29 mouse cellular contexts compared by ENCODE assay signal in the genomic region with DNA sequence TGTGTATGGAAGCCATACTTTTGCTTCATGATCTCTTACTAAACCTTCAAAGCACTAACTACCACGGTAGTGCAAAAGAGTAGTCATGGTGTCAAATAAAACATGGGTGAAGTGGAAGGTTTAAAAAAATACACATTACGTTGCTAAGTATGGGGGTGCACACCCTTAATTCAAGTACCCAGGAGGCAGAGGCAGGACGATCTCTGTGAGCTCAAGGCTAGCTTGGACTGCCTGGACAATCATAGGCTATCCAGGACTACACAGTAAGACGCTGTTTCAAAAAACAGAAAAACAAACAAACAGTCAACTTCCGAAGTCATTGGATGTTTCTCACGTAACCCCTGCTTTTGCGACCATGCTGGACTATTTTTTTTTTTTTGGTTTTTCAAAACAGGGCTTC.
"Had no signal": no experiment of that assay in that cellular context is flagged by ENCODE, and none has a peak within 500 bp of the region (broad histone marks: within the 10 kb centered on the region; RNA-seq: fewer than 3 reads in every experiment).

No protein-coding gene starts in this region.

- H3K36me3 ChIP-seq: hindbrain, embryonic 10.5 days; hindbrain, embryonic 12.5 days; hindbrain, embryonic 13.5 days; hindbrain, embryonic 15.5 days; intestine, embryonic 15.5 days had no signal

- DNase-seq: heart, postnatal 14 days; heart, postnatal 36 days; heart, postnatal 4 days; kidney, adult 11 months; kidney, adult 18-20 months; kidney, adult 2 months; kidney, adult 8-10 months; kidney, adult 9 months; kidney, postnatal 10 days; kidney, postnatal 14 days; kidney, postnatal 25 days; kidney, postnatal 36 days; kidney, postnatal 4 days; layer of hippocampus, adult 9-11 months; layer of hippocampus, postnatal 36 days had no signal

- H3K27me3 ChIP-seq: heart, embryonic 12.5 days; heart, embryonic 13.5 days; heart, embryonic 15.5 days; hindbrain, embryonic 12.5 days; hindbrain, embryonic 13.5 days; hindbrain, embryonic 15.5 days; intestine, embryonic 15.5 days; kidney, embryonic 15.5 days had no signal

- H3K27ac ChIP-seq: heart, embryonic 13.5 days; heart, embryonic 15.5 days; hindbrain, embryonic 10.5 days; hindbrain, embryonic 12.5 days; hindbrain, embryonic 13.5 days; hindbrain, embryonic 14.5 days; hindbrain, embryonic 15.5 days; hindbrain, postnatal 0 days; intestine, embryonic 15.5 days; kidney, embryonic 15.5 days; kidney, postnatal 0 days; layer of hippocampus, adult 2 months; left cerebral cortex, adult 2 months had no signal

- H3K4me3 ChIP-seq: heart, embryonic 12.5 days; heart, embryonic 13.5 days; heart, embryonic 15.5 days; hindbrain, embryonic 10.5 days; hindbrain, embryonic 12.5 days; hindbrain, embryonic 13.5 days; hindbrain, embryonic 15.5 days; intestine, embryonic 15.5 days; kidney, embryonic 15.5 days; layer of hippocampus, adult 2 months; left cerebral cortex, adult 2 months had no signal

- H3K9me3 ChIP-seq: heart, embryonic 12.5 days; heart, embryonic 13.5 days; heart, embryonic 15.5 days; hindbrain, embryonic 10.5 days; hindbrain, embryonic 12.5 days; hindbrain, embryonic 13.5 days; hindbrain, embryonic 15.5 days; intestine, embryonic 15.5 days; kidney, embryonic 15.5 days had no signal

- H3K4me1 ChIP-seq: heart, embryonic 12.5 days; heart, embryonic 13.5 days; heart, embryonic 15.5 days; hindbrain, embryonic 10.5 days; hindbrain, embryonic 12.5 days; hindbrain, embryonic 13.5 days; hindbrain, embryonic 15.5 days; intestine, embryonic 15.5 days; kidney, embryonic 15.5 days had no signal
